Mouse (Mus musculus) hindbrain, embryonic 12.5 days (tissue): ENCODE results near the gene Gtsf1l. TPM values are rescaled to one million over a fixed set of nuclear protein-coding genes. Genes with fewer than 3 reads are reported as not detected.

Experiments
- microRNA-seq: library from miRNA; unstranded; fragments of <30 nt; microRNA quantifications from one replicate; pipeline ENCODE4, GENCODE M21; 2017
- polyA plus RNA-seq: library from polyadenylated mRNA; unstranded; fragments of >200 nt; fragmentation: Nextera tagmentation; extraction: Ambion mirVana; gene quantifications from 2 replicates; pipeline ENCODE4 v1.2.1, GENCODE M21; 2016

Gene Gtsf1l
- polyA plus RNA-seq, 1 experiment from 2014 or later: not detected

Small RNA genes lying within 50 kb of the gene (microRNA-seq; reads per million reads assigned to microRNA genes)
- gene Gm22174 (not detected), gene Mir7003 (not detected)

Other genes with a start within 250 kb of the Gtsf1l start
- 223 and 252 TPM in 2 replicates for gene Srsf6, start 156.3 kb downstream of the Gtsf1l start, polyA plus RNA-seq
- gene L3mbtl1, start 144.4 kb downstream of the Gtsf1l start, polyA plus RNA-seq: 0.20 and 0.41 TPM in 2 replicates
- not detected in 2 replicates for gene Sgk2, start 100.5 kb downstream of the Gtsf1l start, polyA plus RNA-seq
- 48.9 and 52.7 TPM in 2 replicates for gene Ift52, start 70.5 kb downstream of the Gtsf1l start, polyA plus RNA-seq
- 16.4 and 23.3 TPM in 2 replicates for gene Mybl2, start 33.2 kb downstream of the Gtsf1l start, polyA plus RNA-seq
- gene Tox2, start 115.3 kb upstream of the Gtsf1l start, polyA plus RNA-seq: 24.6 and 25.1 TPM in 2 replicates